Mouse (Mus musculus): Measurements from ENCODE around the gene Eml6.

The Eml6 gene

DNA sequence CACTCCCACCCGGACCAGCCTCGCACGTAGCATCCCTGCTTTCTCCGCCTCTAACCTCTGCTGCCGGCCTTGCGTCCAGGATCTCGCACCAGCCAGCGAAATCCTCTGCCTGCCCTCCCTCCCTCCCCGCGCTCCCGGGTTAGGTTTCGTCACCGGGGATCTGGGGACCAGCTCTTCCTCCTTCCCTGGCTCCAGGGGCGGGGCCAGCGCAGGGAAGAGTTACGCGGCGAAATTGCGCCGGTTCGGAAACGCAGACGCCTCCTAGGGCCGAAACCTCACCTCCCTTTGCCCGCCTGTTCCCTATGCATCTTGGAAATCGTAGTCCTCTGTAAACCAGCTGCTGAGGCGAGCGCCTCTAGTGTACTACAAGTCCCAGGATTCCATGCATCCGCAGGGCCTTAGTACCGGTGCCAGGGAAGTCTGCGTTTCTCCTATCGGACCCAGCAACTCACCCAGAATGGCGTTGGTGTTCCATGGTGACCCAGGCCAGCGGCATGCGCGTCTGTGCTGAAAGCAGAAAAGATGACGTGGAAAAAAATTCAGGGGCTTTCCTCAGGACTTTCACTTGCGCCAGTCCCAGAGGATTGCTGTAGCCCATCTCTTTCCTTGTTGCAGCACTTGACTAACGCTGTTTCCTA, at the start of gene Eml6:
TSS of gene Eml6 (minus strand) at position 199 of the 638 bp plus-strand sequence.
- in situ Hi-C loops (cut with MboI, MseI): loop anchor here (10.0 kb wide), 2 partner anchors 171 to 261 kb away; no protein-coding TSS in a partner anchor

DNA sequence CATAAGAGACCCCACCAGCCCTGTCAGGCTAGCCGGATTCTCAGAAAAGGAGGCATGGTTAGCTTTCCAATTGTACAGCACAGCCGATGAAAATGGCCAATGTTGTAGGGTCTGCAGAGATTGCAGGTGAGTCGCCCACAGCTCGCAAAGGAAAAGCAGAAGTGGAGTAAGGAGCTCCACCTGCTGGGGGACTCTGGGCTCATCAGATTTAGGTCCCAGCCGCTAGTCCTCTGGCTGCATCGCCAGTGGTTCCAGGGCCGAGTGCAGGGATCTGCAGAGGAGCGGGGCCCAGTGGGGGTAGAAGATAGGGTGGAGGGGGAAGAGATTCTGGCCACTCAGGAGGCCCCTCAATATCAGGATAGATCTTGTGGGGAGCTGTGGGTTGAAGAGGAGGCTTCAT, 31.5 kb upstream of the Eml6 start:
- in situ Hi-C loops (cut with MboI, MseI): no loop called here

DNA sequence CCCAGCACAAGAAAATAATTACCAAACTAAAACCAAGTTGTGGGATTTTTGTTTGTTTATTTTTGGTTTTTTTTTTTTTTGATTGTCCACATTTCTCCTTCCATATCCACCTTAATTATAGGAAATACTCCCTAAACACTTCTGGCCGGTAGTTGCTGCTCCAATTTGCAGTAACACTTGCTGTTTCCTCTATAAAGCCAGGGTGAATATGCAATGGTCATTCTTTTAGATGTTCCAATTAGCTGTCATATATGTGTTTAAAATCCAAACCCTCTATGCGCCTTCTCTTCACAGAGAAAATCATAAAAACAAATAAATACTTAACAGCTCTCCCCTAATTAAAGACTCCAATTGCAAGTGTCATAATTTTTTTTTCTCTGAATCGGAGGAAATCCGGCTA, 689 bp downstream of the Eml6 start:
- in situ Hi-C loops (cut with MboI, MseI): loop anchor here (10.0 kb wide), 2 partner anchors 170 to 260 kb away; no protein-coding TSS in a partner anchor

DNA sequence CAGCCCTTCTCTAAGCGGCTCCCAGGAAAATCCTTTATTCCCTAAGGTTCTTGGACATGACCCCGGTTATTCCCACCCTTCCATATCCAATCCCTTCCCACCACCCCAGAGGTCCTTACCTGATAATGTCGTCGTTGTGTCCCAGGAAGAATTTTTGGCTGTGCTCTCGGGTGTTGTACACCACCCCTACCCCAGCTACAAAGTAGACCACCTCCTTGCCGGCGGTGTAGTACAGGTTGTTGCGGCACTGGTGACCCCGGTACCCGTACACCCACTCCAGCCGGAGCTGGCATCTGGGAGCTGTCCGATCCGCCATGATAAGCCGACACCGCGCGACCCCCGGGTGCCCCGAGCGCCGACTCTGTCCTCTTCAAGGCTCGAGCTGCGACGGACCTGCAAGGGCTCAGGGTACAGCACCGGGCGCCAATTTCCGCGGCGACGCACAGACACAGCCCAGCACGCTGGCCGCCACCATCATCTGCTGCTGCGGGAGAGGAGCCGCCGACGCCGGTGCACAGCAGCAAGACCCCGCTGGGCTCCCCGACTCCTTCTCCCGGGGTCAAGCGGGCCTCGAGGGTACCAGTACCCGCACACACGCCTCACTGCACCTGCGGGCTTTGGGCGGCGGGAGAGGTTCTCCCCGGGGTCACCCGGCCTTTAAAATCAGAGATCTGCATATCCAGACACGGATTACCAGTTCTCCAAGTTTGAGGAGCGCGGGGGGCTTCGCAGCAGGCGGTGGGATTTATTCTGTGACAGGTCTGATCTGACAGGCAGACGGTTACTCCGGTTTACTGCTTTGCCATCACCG, 1.4 kb downstream of the Eml6 start:
- in situ Hi-C loops (cut with MboI, MseI): loop anchor here (10.0 kb wide), 2 partner anchors 170 to 260 kb away; no protein-coding TSS in a partner anchor

DNA sequence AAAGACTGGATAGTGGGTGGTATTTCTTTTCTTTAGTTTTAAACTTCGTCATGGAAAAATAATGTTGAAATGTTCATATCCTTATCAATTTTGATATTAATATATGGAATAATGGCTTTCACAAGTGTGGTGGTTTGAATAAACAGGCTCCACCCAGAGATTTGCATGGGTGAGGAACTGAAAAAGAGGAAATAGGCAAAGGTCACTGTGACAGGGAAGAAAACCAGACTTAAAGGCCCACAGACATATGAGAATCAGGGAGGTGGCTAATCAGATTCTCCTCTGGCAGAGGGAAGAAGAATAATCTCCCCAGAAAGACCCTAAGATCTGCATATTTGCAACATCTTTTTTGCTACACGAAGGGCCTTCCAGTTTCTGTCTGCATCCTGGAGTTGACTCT, 39.6 kb downstream of the Eml6 start:
- in situ Hi-C loops (cut with MboI, MseI): no loop called here

DNA sequence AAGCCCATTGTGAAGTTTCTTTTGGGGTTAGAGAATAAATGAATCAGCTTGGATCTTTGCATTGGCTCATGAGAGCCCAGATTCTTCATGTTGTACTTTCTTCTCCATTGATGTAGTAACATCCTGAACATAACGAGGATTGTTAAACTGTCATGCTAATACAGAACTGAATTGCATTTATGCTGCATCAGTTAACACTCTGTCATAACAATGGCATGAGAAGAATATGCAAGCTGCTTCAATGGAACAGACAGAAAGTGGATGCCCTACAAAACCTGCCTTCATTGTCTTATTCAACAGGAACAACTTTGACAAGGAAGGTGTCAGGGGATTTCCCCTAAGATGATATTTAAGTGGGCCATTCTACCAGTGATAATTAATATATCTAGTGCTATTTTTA, 57.0 kb downstream of the Eml6 start:
- in situ Hi-C loops (cut with MboI, MseI): no loop called here

DNA sequence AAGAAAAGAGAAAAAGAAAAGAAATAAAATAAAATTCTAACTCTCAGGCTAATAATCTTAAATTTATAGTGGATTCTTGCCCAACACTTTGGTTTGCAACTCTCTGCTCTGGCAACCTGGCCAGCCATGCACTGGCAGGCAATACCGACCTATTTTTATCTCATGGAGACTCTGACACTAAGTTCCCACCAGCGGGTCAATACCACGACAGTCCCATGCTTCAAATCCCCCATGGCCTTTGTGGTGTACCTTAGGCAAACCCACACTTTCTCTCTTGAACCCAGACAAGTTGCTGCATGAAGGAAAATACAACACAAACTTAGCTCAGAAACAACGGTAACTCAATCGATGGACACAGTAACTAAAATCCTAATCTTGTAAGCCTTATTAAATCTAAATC, 66.5 kb downstream of the Eml6 start:
- in situ Hi-C loops (cut with MboI, MseI): no loop called here

DNA sequence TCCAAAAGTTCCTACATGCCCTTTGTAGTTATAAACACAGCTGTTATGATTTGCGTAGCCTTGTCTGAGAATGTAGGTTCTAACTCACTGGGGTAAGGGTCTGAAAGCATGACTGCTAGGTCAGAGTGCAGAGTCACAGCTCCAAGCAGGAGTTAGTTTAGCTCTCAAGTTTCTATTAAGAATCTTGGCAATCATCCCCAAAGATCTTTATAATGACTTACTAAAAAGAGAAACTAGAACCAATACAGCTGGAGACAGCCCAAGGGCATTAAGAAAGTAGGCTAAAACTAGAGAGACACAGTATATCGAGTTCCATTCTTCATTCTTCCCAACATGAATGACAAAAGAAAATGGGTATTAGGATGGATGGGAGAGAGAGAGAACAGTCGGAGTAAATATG, 81.2 kb downstream of the Eml6 start:
- in situ Hi-C loops (cut with MboI, MseI): no loop called here

DNA sequence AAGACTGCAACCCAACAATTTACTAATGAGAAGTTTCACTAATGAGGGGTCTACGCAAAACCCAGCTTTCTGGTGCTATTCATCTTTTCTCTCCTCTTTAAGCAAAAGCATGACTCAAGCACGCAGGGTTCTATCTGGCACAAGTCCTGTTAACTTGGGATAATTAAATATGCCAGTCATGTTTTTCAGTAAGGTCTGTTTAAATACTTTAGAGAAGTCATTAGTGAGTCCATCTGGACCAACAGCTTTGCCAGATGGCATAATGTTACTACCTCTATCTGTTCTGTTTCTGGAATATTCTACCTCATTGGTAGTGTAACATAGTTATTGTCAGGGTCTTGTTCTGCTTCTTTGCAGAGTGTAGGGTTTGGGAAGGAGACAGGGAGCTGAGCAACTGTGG, 101.5 kb downstream of the Eml6 start:
- in situ Hi-C loops (cut with MboI, MseI): no loop called here

DNA sequence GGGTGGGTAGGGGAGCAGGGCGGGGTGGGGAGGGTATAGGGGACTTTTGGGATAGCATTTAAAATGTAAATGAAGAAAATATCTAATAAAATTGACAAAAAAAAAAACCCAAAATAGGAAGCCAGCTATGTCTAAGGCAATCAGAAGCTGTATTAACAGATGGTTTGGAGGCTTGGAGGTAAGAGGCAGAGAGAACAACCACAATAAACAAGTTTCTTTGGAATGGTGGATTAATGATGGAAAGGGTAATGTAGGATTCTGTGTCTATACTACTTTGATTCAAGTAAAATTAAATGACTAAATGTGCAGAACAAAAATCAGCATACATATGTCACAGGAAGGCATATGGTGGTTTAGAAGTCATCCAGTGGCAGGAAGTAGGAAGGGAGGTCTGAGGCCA, 102.0 kb downstream of the Eml6 start:
- in situ Hi-C loops (cut with MboI, MseI): no loop called here

DNA sequence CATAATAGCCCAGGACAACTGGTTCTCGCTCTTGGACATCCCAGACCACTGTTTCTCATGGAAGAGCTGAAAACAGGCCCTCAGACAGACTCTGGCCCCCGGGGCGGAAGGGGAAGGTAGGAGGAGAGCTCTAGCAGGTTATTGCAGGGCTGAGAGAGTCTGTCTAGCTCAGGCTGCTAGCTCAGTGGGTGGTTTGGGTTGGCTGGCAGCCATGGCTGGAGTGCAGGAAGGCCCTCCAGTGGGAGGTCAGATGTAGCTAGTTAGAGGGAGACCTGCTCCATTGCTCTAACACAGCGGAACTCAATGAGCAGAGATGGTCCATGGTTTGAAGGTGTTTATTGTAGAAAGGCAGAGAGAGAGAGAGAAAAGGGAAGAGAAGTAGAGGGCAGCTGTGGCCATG, 112.7 kb downstream of the Eml6 start:
- in situ Hi-C loops (cut with MboI, MseI): no loop called here

DNA sequence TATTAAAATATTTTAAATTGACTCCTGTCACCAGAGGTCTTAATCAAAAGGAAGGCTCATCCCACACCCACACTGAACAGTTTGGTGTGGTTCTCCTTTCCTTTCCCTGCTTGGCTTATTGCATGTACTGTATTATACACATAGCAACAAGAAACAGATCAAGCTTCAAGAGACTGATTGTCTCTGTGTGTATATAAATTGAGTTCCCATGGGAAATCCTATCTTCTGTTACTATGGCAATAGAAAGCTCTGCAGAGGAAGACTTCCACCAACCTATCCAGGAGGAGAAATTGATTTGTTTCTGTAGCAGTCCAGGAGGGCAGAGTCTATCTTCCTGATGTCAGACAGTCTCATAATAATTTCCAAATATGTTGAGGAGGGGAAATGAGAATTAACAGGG, 116.5 kb downstream of the Eml6 start:
- in situ Hi-C loops (cut with MboI, MseI): no loop called here

DNA sequence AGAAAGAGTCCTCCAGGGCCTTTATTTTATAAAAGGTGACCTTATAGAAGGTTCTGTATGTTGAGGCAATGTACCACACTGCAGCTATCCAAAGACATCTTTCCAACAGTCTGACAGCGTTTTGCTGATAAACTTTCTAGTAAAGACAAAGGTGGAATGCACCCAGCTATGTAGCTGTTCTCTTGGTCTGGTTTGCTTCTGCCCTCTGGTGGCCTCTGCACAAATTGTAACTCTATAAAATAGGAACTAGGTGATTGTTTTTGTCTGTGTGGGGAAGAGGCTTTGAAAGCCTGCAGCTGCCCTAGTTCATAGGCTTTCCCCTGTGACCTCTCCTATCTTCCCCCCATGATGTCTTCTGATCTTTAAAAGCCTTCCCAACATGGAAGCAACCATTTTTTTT, 140.7 kb downstream of the Eml6 start:
- in situ Hi-C loops (cut with MboI, MseI): loop anchor here (5.0 to 25.0 kb wide), 3 partner anchors 178 to 1273 kb away; no protein-coding TSS in a partner anchor

DNA sequence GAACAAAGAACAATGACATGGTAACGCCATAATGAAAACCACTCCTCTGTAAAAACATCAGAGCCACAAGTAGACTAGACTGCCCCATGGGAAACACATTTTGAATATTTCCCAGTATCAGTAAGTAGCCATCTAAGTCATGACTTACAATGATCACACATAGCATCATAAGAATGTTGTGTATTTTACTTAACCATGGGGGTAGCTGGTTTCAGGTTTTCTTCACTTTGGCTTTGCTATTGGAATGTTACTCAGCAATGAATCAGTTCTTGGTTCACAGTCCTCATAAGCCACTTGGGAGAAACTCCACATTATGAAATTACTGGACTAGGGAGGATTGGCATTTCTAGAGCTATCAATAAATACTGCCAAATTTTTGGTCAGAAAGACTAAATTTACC, 141.5 kb downstream of the Eml6 start:
- in situ Hi-C loops (cut with MboI, MseI): loop anchor here (10.0 to 25.0 kb wide), 2 partner anchors 320 to 1272 kb away; no protein-coding TSS in a partner anchor

DNA sequence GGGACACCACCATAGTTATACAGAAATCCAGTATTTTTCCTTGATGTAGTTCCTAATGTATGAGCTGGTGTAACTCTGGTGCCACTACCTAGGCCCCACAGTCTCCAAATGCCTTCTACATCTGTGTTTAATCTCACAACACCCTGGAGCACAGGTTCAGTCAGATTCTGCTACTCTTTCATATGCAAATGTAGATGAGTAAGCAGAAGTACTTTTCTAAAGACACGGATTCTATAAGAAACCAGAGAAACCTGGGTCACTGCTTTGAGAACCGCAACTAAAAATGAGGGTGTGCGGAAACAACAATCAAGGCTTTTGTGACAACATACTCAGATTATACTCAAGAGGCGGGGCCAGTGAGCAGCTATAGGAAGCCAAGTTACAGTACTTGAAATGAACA, 142.8 kb downstream of the Eml6 start:
- in situ Hi-C loops (cut with MboI, MseI): loop anchor here (10.0 to 25.0 kb wide), 2 partner anchors 318 to 1271 kb away; no protein-coding TSS in a partner anchor

DNA sequence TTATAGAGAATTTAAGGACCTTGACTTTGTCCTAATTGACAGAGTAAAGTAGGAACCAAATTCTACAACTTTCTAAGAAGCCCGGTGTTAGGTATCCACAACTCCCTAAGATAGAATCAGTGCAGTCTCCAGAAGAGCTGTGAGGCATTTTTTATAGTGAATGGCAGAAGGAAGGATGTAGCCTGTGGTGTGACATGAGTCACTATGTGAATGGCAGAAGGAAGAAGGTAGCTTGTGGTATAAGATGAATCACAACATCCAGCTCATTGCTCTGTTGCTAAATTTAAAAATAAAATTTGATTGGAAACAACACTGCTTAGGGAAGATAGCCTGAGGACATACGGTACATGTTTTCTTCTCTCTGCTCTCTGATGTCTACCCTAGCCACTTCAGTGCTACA, 146.2 kb downstream of the Eml6 start:
- in situ Hi-C loops (cut with MboI, MseI): loop anchor here (10.0 to 25.0 kb wide), 2 partner anchors 315 to 1267 kb away; no protein-coding TSS in a partner anchor

DNA sequence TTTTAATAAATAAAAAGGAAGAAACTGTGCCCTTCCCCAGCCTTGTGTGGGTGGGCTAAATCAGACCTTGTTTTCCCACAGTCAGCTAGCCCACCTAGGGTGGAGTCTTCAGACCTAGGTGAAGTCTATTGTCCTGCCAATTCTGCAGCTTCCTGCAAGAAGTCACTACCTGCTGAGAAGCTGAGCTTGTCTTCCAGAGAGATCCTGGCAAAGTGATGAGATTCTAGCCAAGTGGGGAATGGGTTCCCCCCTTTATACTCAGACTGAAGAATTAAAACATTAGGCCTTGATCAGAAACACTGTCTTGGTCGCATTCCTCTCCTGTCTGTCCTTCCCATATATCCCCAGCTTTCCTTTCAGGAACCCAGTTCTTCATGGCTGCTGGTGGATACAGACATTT, 147.9 kb downstream of the Eml6 start:
- in situ Hi-C loops (cut with MboI, MseI): loop anchor here (25.0 kb wide), 1 partner anchor 1266 kb away; no protein-coding TSS in a partner anchor

DNA sequence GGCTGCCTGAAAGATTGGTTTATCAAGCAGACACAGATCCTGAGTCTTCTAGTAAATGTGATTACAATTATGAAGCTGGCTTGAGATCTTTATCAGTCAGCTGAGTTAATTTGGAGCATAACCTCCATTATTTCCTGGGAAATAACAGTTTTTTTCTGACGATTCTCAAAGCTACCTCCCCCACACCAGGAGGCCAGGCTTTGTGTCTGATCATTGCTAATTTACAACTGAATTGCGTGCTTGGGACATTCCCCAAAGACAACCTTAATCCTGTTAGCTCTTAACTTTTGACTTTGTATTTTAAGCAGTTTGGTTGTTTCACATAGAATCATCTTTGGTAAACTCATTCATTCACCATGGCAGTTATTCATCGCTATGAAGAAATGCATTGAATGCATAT, 148.6 kb downstream of the Eml6 start:
- in situ Hi-C loops (cut with MboI, MseI): loop anchor here (25.0 kb wide), 1 partner anchor 1265 kb away; no protein-coding TSS in a partner anchor

DNA sequence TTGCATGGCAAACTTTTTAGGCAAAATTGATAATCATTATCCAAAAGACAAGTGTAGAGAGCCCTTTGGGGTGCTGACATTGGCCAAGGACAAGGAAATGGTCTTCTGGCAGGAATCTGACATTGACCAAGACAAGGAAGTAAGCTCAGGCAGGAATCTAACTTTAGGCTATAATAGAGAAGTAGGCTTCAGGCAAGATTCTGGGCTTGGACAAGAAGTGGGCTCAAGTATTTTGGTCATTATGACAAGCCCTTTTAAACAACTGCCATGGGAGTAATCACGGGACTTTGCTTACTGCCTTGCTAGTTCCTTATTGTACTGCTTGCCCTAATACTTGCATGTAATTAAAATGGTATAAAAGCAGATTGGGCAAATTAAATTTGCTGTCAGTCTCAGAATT, 151.1 kb downstream of the Eml6 start:
- in situ Hi-C loops (cut with MboI, MseI): loop anchor here (25.0 kb wide), 1 partner anchor 1262 kb away; no protein-coding TSS in a partner anchor

DNA sequence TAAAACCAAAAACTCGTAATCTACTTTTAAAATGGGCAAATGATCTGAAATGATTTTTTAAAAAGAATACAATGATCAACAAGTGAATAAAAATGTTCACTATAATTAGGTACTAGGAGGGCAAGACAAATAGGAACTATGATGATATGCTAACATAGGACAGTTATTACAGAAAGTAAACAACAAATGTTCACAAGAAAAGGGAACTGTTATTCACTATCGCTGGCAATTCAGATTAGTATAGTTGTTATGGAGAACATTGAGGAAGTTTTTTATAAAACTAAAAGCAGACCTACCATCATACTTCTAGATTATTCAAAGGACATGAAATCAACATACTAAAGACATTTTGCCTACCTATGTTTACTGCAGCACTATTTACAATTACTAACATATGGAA, 155.7 kb downstream of the Eml6 start:
- in situ Hi-C loops (cut with MboI, MseI): no loop called here

DNA sequence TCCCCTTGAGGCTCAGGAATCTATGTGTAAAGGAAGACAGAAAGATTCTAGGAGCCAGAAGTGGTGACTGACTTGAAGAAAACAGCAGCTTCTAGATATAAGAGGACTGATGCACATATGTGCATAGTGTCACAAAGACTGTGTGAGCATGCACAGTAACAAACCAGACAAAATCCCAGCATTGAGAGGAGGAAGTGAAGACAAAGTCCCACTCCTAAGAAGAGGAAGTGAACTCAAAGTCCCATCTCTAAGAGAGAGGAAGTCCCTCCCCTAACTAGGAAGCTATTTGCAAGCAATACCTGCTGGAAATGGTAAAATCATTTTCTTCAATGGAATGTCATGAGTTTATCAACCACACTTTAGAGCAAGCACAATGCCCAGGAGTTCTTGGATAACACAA, 161.6 kb downstream of the Eml6 start:
- in situ Hi-C loops (cut with MboI, MseI): no loop called here

DNA sequence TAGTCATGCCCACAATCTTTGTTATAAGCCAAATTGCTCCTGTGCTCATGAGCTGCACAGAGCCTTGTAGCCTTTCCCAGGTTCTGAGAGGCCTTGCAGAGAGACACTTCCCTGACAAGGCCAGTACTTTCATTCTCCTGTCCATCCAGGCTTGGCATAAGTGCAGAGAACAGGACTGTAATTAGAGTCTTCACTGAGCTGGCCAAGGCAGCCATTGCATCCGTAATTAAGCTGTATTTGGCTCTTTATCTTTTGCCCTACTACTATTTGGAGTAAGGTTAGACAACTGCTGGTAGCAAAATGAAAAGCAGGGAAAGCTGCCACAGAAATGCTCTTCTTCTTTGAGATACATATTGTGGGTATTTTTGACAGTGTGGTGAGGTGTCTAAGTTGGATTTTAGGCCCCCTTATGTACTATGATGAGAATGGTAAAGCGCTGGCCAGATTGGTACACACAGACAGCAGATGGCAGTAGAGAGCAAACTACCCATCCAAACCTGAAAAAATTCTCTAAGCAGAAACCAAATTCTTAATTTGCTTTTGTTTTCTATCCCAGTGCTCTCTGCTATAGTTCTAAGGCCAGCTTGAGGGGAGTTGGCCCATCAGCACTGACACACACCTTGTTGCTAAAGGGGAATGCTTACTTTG, 164.0 kb downstream of the Eml6 start:
- in situ Hi-C loops (cut with MboI, MseI): no loop called here
